Mouse (Mus musculus) E14TG2a.4 (cell line): ENCODE measurements around the gene Oxsm.

Experiments used
- CTCF ChIP-seq: conservative IDR thresholded peaks from 2 replicates; pipeline ENCODE4 v1.5.1; 2014; ENCODE audit warnings: low read length
- NANOG ChIP-seq: IDR thresholded peaks from 2 replicates; pipeline ENCODE4 v1.6.1; 2014; ENCODE audit warnings: borderline replicate concordance, low read length, mixed read lengths
- POU5F1 ChIP-seq: IDR thresholded peaks from 2 replicates; pipeline ENCODE4 v1.6.1; 2014; ENCODE audit warnings: low read length, borderline replicate concordance

- TF ChIP-seq CTCF (no peak), NANOG (no peak), POU5F1 (no peak)
Observed at GRCm38 (mm10) chr14:16267028-16267427, 17.4 kb upstream of the Oxsm start.
